Mouse (Mus musculus) C2C12 (cell line): ENCODE measurements around the gene Galns.

Experiments
- CEBPB ChIP-seq: IDR thresholded peaks from one replicate; pipeline ENCODE4 v1.6.1; 2011; ENCODE audit warnings: low read depth, mild to moderate bottlenecking, control low read depth, moderate library complexity
- CTCF ChIP-seq: IDR thresholded peaks from one replicate; pipeline ENCODE4 v1.5.1; 2011; ENCODE audit not compliant: control insufficient read depth, insufficient read depth, insufficient read length
- FOSL1 ChIP-seq: IDR thresholded peaks from one replicate; pipeline ENCODE4 v1.8.0; 2011; ENCODE audit warnings: mild to moderate bottlenecking, low read length; ENCODE audit not compliant: poor library complexity, insufficient read depth, severe bottlenecking
- MAX ChIP-seq: IDR thresholded peaks from one replicate; pipeline ENCODE4 v1.6.1; 2011; ENCODE audit warnings: mild to moderate bottlenecking, control low read depth
- MYOD1 ChIP-seq: IDR thresholded peaks from one replicate; pipeline ENCODE4 v1.6.1; 2011; ENCODE audit warnings: low read depth; ENCODE audit not compliant: control insufficient read depth, insufficient read length
- MYOG ChIP-seq: IDR thresholded peaks from one replicate; pipeline ENCODE4 v1.6.1; 2011; ENCODE audit not compliant: control insufficient read depth, insufficient read length; ENCODE audit errors: extremely low read depth
- USF1 ChIP-seq: IDR thresholded peaks from one replicate; pipeline ENCODE4 v1.6.1; 2011; ENCODE audit warnings: low read depth, mild to moderate bottlenecking, control low read depth, moderate library complexity

DNA sequence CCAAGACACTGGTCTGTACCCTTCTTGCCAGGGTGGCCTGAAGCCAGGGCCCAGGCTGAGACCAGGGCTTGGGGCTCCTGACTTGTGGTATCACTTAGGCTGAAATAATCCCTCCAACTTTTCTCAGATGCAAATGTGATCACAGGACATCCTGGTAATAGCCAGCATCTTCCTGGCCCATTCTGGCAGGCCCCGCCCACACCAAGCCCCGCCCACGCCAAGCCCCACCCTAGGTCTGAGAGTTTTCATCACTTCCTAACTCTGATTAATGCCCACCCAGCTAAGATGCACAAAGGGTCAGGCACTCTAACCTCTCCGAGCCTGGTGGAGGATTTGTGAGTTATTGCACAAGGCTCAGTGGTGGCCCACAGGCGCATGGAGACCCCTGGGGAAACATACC is 9.2 kb upstream of the Galns start:
- TF ChIP-seq CTCF (no peak), MAX (no peak), USF1 (no peak), CEBPB (no peak), MYOD1 (no peak), FOSL1 (no peak), MYOG (no peak)
